Mouse (Mus musculus) adrenal gland, postnatal 4 days (tissue): ENCODE measurements around the gene Gm38431. TPM values are rescaled to one million over a fixed set of nuclear protein-coding genes. Genes with fewer than 3 reads are reported as not detected.
"Not testable (repeated sequence)": the region's sequence is repeated elsewhere in the genome, so short reads cannot be mapped to it uniquely, and the experiment has no call there.

Source experiments
- DNase-seq, 2 experiments: peaks; one replicate each; pipeline ENCODE4 v3.0.0; 2021 to 2022; ENCODE audit warnings: low spot score in 2 of 2, mixed read lengths in 2 of 2
- total RNA-seq, 2 experiments: library from RNA; stranded (reverse); gene quantifications; 2 replicates each; pipeline ENCODE4 v1.2.3; 2021

Gm38431 gene
- total RNA-seq, 2 experiments from 2014 or later, result 3.1 to 3.9 TPM

- DNase-seq, result not testable (repeated sequence)
These were observed 47.0 kb downstream of the Gm38431 start for GRCm38 (mm10) chr9:21044785-21045184.

- no peak for DNase-seq
These were observed 48.2 kb downstream of the Gm38431 start for GRCm38 (mm10) chr9:21043563-21043962.

DNA sequence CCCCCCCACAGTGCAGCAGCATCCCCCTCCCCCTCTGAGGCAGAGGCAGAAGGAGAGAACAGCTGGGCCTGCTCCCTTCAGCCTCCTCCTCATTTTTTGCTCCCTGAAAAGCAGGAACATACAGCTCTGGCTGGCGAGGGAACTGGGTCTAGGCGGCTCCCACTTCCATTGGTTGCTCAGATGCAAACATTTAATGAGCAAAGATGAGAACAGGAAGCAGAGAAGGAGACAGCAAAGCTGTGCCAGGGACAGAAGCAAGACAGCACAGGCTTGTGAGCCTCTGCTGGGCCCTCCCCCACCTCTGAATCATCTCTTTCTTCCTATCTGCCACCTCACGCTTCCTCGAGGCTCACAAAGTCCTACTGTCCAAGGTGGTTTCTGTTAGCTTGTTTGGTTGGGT, 50.5 kb downstream of the Gm38431 start:
- no peak for DNase-seq

GRCm38 (mm10) chr9:21039779-21040178, 52.0 kb downstream of the Gm38431 start:
- no peak for DNase-seq

DNA sequence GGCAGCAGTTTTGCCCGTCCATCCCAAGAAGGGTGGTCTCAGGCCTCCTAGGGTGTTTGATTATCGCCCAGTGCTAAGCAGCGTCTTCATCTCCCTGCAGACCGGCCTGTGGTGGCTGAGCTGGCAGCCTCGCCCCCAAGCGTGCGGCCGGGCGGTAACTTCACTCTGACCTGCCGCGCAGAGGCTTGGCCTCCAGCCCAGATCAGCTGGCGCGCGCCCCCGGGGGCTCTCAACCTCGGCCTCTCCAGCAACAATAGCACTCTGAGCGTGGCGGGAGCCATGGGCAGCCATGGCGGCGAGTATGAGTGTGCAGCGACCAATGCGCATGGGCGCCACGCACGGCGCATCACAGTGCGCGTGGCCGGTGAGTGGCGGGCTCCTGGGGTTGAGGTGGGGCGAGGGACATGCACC, 54.3 kb downstream of the Gm38431 start:
- no peak for DNase-seq

GRCm38 (mm10) chr9:21036666-21037065, 55.1 kb downstream of the Gm38431 start:
- DNase-seq, result no peak

GRCm38 (mm10) chr9:21036161-21036560, 55.6 kb downstream of the Gm38431 start:
- no peak for DNase-seq

DNA sequence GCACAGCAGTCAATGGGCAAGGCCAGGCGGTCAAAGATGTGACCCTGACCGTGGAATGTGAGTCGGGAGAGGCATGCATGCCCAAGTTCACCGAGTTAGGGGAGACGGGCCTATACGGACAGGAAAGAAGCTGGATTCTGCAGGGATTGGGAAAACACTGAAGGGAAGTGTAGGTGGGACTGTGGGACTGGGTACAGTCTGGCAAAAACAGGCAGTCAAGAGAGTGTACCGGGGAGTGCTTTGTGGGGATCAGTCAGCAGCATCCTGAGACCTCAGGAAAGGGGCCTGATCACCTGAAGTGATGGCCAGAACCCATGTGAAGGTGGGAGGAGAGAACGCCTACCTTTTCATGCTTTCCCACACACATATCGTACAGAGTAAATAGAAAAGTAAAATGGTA, 56.2 kb downstream of the Gm38431 start:
- no peak for DNase-seq

- no peak for DNase-seq
These were observed 57.2 kb downstream of the Gm38431 start for GRCm38 (mm10) chr9:21034481-21035085.

DNA sequence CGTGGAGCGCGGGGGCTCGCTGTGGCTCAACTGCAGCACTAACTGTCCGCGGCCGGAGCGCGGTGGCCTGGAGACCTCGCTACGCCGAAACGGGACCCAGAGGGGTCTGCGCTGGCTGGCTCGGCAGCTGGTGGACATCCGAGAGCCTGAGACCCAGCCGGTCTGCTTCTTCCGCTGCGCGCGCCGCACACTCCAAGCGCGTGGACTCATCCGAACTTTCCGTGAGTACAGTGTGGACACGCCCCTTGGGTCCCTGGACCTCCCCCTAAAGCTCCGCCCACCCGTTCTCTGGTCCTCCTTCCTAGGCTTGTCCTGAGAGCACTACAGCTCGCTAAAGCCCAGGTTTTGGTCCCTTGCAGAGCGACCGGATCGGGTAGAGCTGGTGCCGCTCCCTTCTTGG, 58.7 kb downstream of the Gm38431 start:
- DNase-seq, result peak in 1 of 2 experiments; percentile 63

DNA sequence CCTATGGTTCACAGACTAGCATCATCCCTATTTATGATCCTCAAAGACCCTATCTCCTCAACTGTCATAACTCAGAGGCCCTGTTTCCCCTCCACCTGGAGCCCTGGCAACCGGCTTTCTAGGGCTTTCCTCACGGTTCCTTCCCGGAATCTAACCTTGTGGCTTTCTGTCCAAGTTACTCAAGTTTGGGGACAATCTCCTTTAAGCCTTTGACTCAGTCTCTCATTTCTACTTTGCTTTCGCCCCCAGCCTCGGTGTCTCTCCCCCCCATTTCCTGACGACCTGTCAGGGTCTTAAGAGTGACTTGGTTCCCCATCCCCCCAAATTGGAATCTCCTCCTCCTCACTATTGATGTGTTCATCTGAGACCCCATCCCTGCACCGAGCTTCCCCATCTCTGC, 59.3 kb downstream of the Gm38431 start:
- DNase-seq, result no peak

- no peak for DNase-seq
These were observed 59.9 kb downstream of the Gm38431 start, which contains the start of gene Icam5 for GRCm38 (mm10) chr9:21031896-21032351. Gene Icam5 (plus strand): TSS chr9:21032073.

- peak in 1 of 2 experiments; percentile 35 for DNase-seq
These were observed 60.4 kb downstream of the Gm38431 start for GRCm38 (mm10) chr9:21031251-21031895.

DNA sequence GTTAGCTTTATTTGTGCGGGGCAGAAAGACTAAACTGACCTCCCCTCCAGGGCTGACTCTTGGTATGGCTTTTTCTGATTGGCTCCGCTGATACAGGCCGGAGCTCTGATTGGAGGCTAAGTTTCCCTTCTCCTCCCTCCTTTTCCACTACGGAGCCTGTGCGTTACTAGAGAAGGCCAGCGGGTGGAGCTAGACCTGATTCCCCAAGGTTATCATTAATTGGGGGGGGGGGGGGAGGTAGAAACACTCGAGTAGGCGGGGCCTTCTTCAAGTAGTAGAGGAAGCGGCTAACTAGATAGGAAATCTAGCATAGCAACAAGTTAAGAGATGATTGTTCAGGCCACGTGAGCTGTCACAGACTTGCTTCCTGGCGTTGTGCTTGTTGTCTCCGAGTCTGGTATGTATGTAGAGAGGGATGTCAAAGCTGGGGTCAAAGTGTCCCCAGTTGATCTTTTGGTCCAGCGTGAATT, 61.0 kb downstream of the Gm38431 start:
- peak; percentile 54 to 67 for DNase-seq

- no peak for DNase-seq
These were observed 61.7 kb downstream of the Gm38431 start for GRCm38 (mm10) chr9:21030055-21030600.

DNA sequence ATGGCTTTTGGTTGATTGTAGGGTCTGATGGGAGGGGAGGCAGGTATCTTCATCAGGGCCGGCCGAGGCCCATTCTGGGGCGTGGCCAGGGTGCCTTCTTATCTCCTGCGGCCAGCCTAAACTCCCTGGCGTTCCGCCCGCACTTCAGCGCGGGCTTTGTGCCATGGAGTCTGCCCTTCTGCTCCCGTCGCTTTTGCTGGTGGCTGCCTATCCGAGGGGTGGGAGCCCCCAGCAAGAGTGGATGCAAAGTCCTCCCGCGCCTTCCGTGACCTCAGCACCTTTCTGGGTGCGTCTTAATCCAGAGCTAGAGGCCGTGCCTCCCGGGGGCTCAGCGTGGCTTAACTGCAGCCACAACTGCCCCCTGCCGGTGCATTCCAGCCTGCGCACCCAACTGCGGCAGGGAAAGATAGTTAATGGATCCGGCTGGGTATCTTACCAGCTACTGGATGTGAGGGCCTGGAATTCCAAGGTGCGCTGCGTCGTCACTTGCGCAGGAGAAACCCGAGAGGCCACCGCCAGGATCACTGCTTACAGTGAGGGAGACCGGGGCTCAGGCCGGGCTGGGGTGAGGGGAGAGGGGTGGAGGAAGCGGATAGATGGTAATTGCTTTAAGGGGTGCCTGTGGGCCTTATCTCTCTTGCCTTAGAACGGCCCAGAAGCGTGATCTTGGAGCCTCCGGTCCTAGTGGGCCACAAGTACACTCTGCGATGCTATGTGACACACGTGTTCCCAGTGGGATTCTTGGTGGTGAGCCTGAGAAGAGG, 62.3 kb downstream of the Gm38431 start, which contains the start of gene Icam4:
Gene Icam4 (plus strand): TSS at position 83 of the 764 bp plus-strand sequence.
- peak; percentile 58 to 67 for DNase-seq

- DNase-seq, result no peak
These were observed 63.2 kb downstream of the Gm38431 start for GRCm38 (mm10) chr9:21028560-21029110.

DNA sequence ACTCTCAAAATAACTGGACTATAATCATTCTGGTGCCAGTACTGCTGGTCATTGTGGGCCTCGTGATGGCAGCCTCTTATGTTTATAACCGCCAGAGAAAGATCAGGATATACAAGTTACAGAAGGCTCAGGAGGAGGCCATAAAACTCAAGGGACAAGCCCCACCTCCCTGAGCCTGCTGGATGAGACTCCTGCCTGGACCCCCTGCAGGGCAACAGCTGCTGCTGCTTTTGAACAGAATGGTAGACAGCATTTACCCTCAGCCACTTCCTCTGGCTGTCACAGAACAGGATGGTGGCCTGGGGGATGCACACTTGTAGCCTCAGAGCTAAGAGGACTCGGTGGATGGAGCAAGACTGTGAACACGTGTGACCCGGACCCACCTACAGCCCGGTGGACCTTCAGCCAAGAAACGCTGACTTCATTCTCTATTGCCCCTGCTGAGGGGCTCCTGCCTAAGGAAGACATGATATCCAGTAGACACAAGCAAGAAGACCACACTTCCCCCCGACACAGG, 64.0 kb downstream of the Gm38431 start:
- no peak for DNase-seq

GRCm38 (mm10) chr9:21026849-21027248, 64.9 kb downstream of the Gm38431 start:
- no peak for DNase-seq

DNA sequence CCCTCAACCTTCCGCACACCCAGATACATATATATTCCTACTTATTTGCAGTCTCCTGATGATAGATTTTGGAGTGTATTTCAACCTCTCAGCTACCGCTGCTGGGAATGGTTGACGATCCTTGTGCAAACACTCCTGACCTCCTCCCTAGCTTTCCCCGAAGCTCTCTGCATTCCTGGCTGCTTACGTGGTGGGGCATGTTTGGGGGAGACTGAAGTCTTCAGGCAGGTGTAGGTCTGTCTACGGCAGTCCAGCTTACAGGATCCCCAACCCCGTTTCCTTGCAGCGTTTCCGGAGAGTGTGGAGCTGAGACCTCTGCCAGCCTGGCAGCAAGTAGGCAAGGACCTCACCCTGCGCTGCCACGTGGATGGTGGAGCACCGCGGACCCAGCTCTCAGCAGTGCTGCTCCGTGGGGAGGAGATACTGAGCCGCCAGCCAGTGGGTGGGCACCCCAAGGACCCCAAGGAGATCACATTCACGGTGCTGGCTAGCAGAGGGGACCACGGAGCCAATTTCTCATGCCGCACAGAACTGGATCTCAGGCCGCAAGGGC, 66.5 kb downstream of the Gm38431 start:
- DNase-seq, result no peak

- DNase-seq, result no peak
These were observed 69.1 kb downstream of the Gm38431 start for GRCm38 (mm10) chr9:21022726-21023125.
